In the genomic region with DNA sequence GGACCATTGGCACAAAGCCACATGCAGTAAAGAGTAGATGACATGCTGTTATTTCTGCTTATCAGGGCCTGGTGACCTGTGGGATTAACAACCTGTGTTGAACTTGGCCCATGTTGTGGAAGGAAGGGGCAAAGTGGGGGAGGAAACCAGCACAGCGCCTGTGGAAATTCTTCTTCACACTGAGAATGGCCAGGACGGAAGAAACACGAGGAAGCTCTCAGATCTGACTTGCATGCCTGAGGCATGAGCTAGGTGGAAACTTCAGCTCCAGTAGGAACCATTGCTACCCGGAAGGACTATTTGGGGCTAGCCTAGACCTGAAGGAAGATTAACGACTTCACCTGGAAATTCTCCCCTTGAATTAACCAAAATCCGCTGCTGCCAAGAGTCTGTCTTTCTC, we compare ENCODE assay signal across 27 mouse cellular contexts.
DNase-seq lines count a peak whose midpoint lies in the region; ATAC-seq and TF ChIP-seq lines count a peak whose summit lies in the region.
"Had no signal": no experiment of that assay in that cellular context is flagged by ENCODE, and none has a peak within 500 bp of the region (broad histone marks: within the 10 kb centered on the region; RNA-seq: fewer than 3 reads in every experiment).

No protein-coding gene starts in this region.

- WGBS in forebrain, embryonic 10.5 days = 78% methylated on average over 6 of the region's 6 CpGs
- WGBS in forebrain, postnatal 0 days = 79% methylated on average over 6 of the region's 6 CpGs
- 30% methylated on average over 6 of the region's 6 CpGs for WGBS in heart, embryonic 13.5 days
- WGBS in heart, embryonic 10.5 days = 47% methylated on average over 6 of the region's 6 CpGs

- peaks cover 12% of the 10 kb centered on the region for H3K4me1 ChIP-seq in forebrain, embryonic 10.5 days
- H3K4me1 ChIP-seq in forebrain, postnatal 0 days (ENCODE audit: insufficient read depth) = 0 out of 2 replicates have a peak, but pooled peaks cover 3% of the 10 kb centered on the region
- H3K4me1 ChIP-seq in heart, embryonic 13.5 days = peaks cover 12% of the 10 kb centered on the region
- no peaks in the 10 kb centered on the region for H3K4me1 ChIP-seq in heart, embryonic 10.5 days
- H3K4me1 ChIP-seq: liver, embryonic 13.5 days had no signal

- H3K27ac ChIP-seq in forebrain, embryonic 10.5 days = 0 out of 2 replicates have a peak overlapping the region, but pooled peaks have one; percentile 44
- no peak overlapping the region for H3K27ac ChIP-seq in forebrain, postnatal 0 days (ENCODE audit: low read depth, low read length)
- peak overlapping the region; percentile 26 for H3K27ac ChIP-seq in heart, embryonic 13.5 days (replicated peaks)
- H3K27ac ChIP-seq in heart, embryonic 10.5 days = no peak overlapping the region
- H3K27ac ChIP-seq: embryonic facial prominence, embryonic 13.5 days; hindbrain, embryonic 13.5 days; liver, embryonic 13.5 days; midbrain, embryonic 15.5 days; stomach, embryonic 15.5 days had no signal

- no peak for TF ChIP-seq CTCF in forebrain, postnatal 0 days (IDR thresholded peaks at IDR 0.05; ENCODE audit: low read depth)

- H3K27me3 ChIP-seq in forebrain, embryonic 10.5 days (ENCODE audit: poor library complexity, severe bottlenecking) = no peaks in the 10 kb centered on the region
- no peaks in the 10 kb centered on the region for H3K27me3 ChIP-seq in forebrain, postnatal 0 days (ENCODE audit: insufficient read depth, low read length)
- no peaks in the 10 kb centered on the region for H3K27me3 ChIP-seq in heart, embryonic 13.5 days (replicated peaks)
- H3K27me3 ChIP-seq in heart, embryonic 10.5 days (ENCODE audit: insufficient read depth, poor library complexity, severe bottlenecking) = no peaks in the 10 kb centered on the region
- H3K27me3 ChIP-seq: CH12.LX; embryonic facial prominence, embryonic 13.5 days; hindbrain, embryonic 13.5 days; limb, embryonic 15.5 days; liver, embryonic 13.5 days; midbrain, embryonic 15.5 days; stomach, embryonic 15.5 days had no signal

- H3K4me3 ChIP-seq in forebrain, embryonic 10.5 days = no peak overlapping the region
- H3K4me3 ChIP-seq in forebrain, postnatal 0 days (ENCODE audit: low read depth, low read length) = no peak overlapping the region
- no peak overlapping the region for H3K4me3 ChIP-seq in heart, embryonic 13.5 days
- no peak overlapping the region for H3K4me3 ChIP-seq in heart, embryonic 10.5 days
- H3K4me3 ChIP-seq: embryonic facial prominence, embryonic 13.5 days; forebrain, embryonic 12.5 days; hindbrain, embryonic 13.5 days; limb, embryonic 15.5 days; liver, embryonic 13.5 days; midbrain, embryonic 15.5 days; stomach, embryonic 15.5 days had no signal

- no peak for ATAC-seq in forebrain, postnatal 0 days
- ATAC-seq in heart, embryonic 13.5 days (ENCODE audit: extremely low read depth, insufficient number of reproducible peaks, low FRiP score, low TSS enrichment) = no peak
- ATAC-seq: activated CD4-positive, CD25-positive, alpha-beta regulatory T cell, adult 4 months; intestine, embryonic 16.5 days; midbrain, embryonic 15.5 days had no signal

- no peak for DNase-seq in forebrain, embryonic 10.5 days (ENCODE audit: extremely low spot score, low spot score)
- DNase-seq in forebrain, postnatal 0 days = no peak
- no peak for DNase-seq in heart, embryonic 10.5 days (ENCODE audit: low spot score)
- DNase-seq in kidney, postnatal 10 days = peak; percentile 6
- no peak for DNase-seq in kidney, adult 18-20 months
- peak; percentile 26 for DNase-seq in fat pad, adult 2 months (ENCODE audit: extremely low read depth, low read depth, low spot score)
- DNase-seq: adrenal gland, adult 2 months; adrenal gland, postnatal 36 days; cerebellum, adult 18-20 months; cerebellum, postnatal 10 days; gastrocnemius, postnatal 25 days; kidney, adult 9 months; kidney, postnatal 14 days; liver, embryonic 13.5 days; lung, adult 18-20 months; lung, postnatal 10 days; thymus, postnatal 14 days had no signal

- no peak overlapping the region for H3K4me2 ChIP-seq in forebrain, postnatal 0 days (ENCODE audit: low read depth)
- H3K4me2 ChIP-seq in heart, embryonic 13.5 days = no peak overlapping the region
- H3K4me2 ChIP-seq: embryonic facial prominence, embryonic 13.5 days; forebrain, embryonic 12.5 days; hindbrain, embryonic 13.5 days; limb, embryonic 15.5 days; liver, embryonic 13.5 days; midbrain, embryonic 15.5 days; stomach, embryonic 15.5 days had no signal

- H3K36me3 ChIP-seq in forebrain, embryonic 10.5 days (replicated peaks) = no peaks in the 10 kb centered on the region
- H3K36me3 ChIP-seq in forebrain, postnatal 0 days (ENCODE audit: insufficient read depth) = no peaks in the 10 kb centered on the region
- H3K36me3 ChIP-seq in heart, embryonic 13.5 days = no peaks in the 10 kb centered on the region
- no peaks in the 10 kb centered on the region for H3K36me3 ChIP-seq in heart, embryonic 10.5 days
- H3K36me3 ChIP-seq: embryonic facial prominence, embryonic 13.5 days; forebrain, embryonic 12.5 days; hindbrain, embryonic 13.5 days; limb, embryonic 15.5 days; liver, embryonic 13.5 days; midbrain, embryonic 15.5 days; stomach, embryonic 15.5 days had no signal

- no peak overlapping the region for H3K9ac ChIP-seq in forebrain, postnatal 0 days
- H3K9ac ChIP-seq in heart, embryonic 13.5 days = no peak overlapping the region
- H3K9ac ChIP-seq: embryonic facial prominence, embryonic 13.5 days; forebrain, embryonic 12.5 days; hindbrain, embryonic 13.5 days; limb, embryonic 15.5 days; liver, embryonic 13.5 days; midbrain, embryonic 15.5 days; stomach, embryonic 15.5 days had no signal

- H3K9me3 ChIP-seq in forebrain, embryonic 10.5 days = no peaks in the 10 kb centered on the region
- no peaks in the 10 kb centered on the region for H3K9me3 ChIP-seq in forebrain, postnatal 0 days (ENCODE audit: low read length)
- H3K9me3 ChIP-seq in heart, embryonic 13.5 days = no peaks in the 10 kb centered on the region
- no peaks in the 10 kb centered on the region for H3K9me3 ChIP-seq in heart, embryonic 10.5 days
- H3K9me3 ChIP-seq: embryonic facial prominence, embryonic 13.5 days; forebrain, embryonic 12.5 days; hindbrain, embryonic 13.5 days; limb, embryonic 15.5 days; liver, embryonic 13.5 days; midbrain, embryonic 15.5 days; stomach, embryonic 15.5 days had no signal

Comparison
In these comparisons a context has a peak if more than half of its experiments do, and no peak if none do; other contexts are left out.
1. DNase-seq: peak in kidney, postnatal 10 days (single experiment) and fat pad, adult 2 months (single experiment); none in forebrain, embryonic 10.5 days (single experiment), forebrain, postnatal 0 days (single experiment), heart, embryonic 10.5 days (single experiment) and kidney, adult 18-20 months (single experiment).
2. H3K27ac ChIP-seq: peak in forebrain, embryonic 10.5 days (single experiment) and heart, embryonic 13.5 days (single experiment); none in forebrain, postnatal 0 days (single experiment) and heart, embryonic 10.5 days (single experiment).